Mouse (Mus musculus) hindbrain, postnatal 0 days (tissue): ENCODE measurements at regions not wholly inside any gene's neighbourhood (a gene's known extent, or its start where the extent isn't known, plus 50 kb on each side); places are given as distances from the start of the nearest gene placed in this dataset.

Source experiments
- ATAC-seq: fragments of 200-750 bp; cut with Nextera tagmentation; 2 replicates; pipeline ENCODE4 v1.8.0; 2017; ENCODE audit warnings: mild to moderate bottlenecking, moderate TSS enrichment, moderate library complexity
- DNase-seq: peaks from one replicate; pipeline ENCODE4 v3.0.0-alpha.2; 2015; ENCODE audit warnings: low spot score
- H3K27ac ChIP-seq: fragments of 300-500 bp; sonication (generic); 2 replicates; pipeline ENCODE4 v1.5.1; 2014; ENCODE audit warnings: mild to moderate bottlenecking
- H3K27me3 ChIP-seq: fragments of 300-500 bp; sonication (generic); 2 replicates; pipeline ENCODE4 v1.6.1; 2014; ENCODE audit warnings: low read length, mixed read lengths; ENCODE audit not compliant: insufficient read depth
- H3K36me3 ChIP-seq: fragments of 300-500 bp; sonication (generic); 2 replicates; pipeline ENCODE4 v1.6.1; 2014; ENCODE audit warnings: low read length, mixed read lengths; ENCODE audit not compliant: insufficient read depth
- H3K4me1 ChIP-seq: fragments of 300-500 bp; sonication (generic); 2 replicates; pipeline ENCODE4 v1.6.1; 2014; ENCODE audit warnings: antibody characterized with exemption, low read length, mixed read lengths; ENCODE audit not compliant: insufficient read depth
- H3K4me2 ChIP-seq: fragments of 300-500 bp; sonication (generic); 2 replicates; pipeline ENCODE4 v1.6.1; 2014; ENCODE audit warnings: low read depth, mild to moderate bottlenecking, low read length, moderate library complexity, mixed read lengths
- H3K4me3 ChIP-seq: fragments of 300-500 bp; sonication (generic); 2 replicates; pipeline ENCODE4 v1.5.1; 2014; ENCODE audit warnings: low read length
- H3K9ac ChIP-seq: fragments of 300-500 bp; sonication (generic); replicated peaks from 2 replicates; pipeline ENCODE4 v1.6.1; 2014; ENCODE audit warnings: mild to moderate bottlenecking, low read length, moderate library complexity, mixed read lengths
- H3K9me3 ChIP-seq: fragments of 300-500 bp; sonication (generic); 2 replicates; pipeline ENCODE4 v1.6.1; 2016; ENCODE audit warnings: low read length, mixed read lengths
- CTCF ChIP-seq: IDR thresholded peaks from 2 replicates; pipeline ENCODE4 v1.5.1; 2016; ENCODE audit warnings: antibody characterized with exemption, control low read depth, low read depth
- WGBS: fragments of 180-500 bp; shearing (Covaris S2); extraction: QIAGEN DNeasy Blood & Tissue Kit; methylation state at CpG from one replicate; pipeline ENCODE4 v1.1.7; 2014; 5-methylcytosine and 5-hydroxymethylcytosine counted together

GRCm38 (mm10) chr6:139391307-139391706, 110.5 kb downstream of the Rergl start:
- Histone ChIP-seq H3K9me3 (no peaks in the 10 kb centered on the region), H3K27me3 (no peaks in the 10 kb centered on the region), H3K27ac (no peak overlapping the region), H3K4me2 (peak overlapping the region; percentile 37; the same call in 1 of the 2 replicates), H3K9ac (no peak overlapping the region), H3K4me1 (no peaks in the 10 kb centered on the region), H3K36me3 (no peaks in the 10 kb centered on the region), H3K4me3 (no peak overlapping the region)
- TF ChIP-seq CTCF: peak; percentile 93
- ATAC-seq: peak; percentile 76
- WGBS: 5% methylated on average over 13 of the region's 13 CpGs
- DNase-seq: peak; percentile 83

- H3K4me1 ChIP-seq: no peaks in the 10 kb centered on the region
- H3K27ac ChIP-seq: no peak overlapping the region
- H3K9me3 ChIP-seq: no peaks in the 10 kb centered on the region
- H3K4me3 ChIP-seq: no peak overlapping the region
- no peaks in the 10 kb centered on the region for H3K27me3 ChIP-seq
- no peak for ATAC-seq
- no peak for TF ChIP-seq CTCF
- 91% methylated on average over 2 of the region's 2 CpGs for WGBS
- no peak overlapping the region for H3K4me2 ChIP-seq
- no peaks in the 10 kb centered on the region for H3K36me3 ChIP-seq
- H3K9ac ChIP-seq: no peak overlapping the region
- no peak for DNase-seq
Observed at GRCm38 (mm10) chr6:139350939-139351338, 150.8 kb downstream of the Rergl start.

- no peak overlapping the region for H3K27ac ChIP-seq
- no peak overlapping the region for H3K9ac ChIP-seq
- TF ChIP-seq CTCF: no peak
- DNase-seq (no peak), ATAC-seq (no peak)
- no peaks in the 10 kb centered on the region for H3K9me3 ChIP-seq
- H3K4me3 ChIP-seq: no peak overlapping the region
- no peaks in the 10 kb centered on the region for H3K4me1 ChIP-seq
- H3K36me3 ChIP-seq: no peaks in the 10 kb centered on the region
- no peaks in the 10 kb centered on the region for H3K27me3 ChIP-seq
- 92% methylated on average over 7 of the region's 7 CpGs for WGBS
- H3K4me2 ChIP-seq: no peak overlapping the region
Observed at GRCm38 (mm10) chr6:139325226-139325625, 176.6 kb downstream of the Rergl start.

GRCm38 (mm10) chr6:139307651-139308050, 194.1 kb downstream of the Rergl start:
- DNase-seq: peak; percentile 46
- H3K36me3 ChIP-seq: no peaks in the 10 kb centered on the region
- H3K4me3 ChIP-seq: no peak overlapping the region
- H3K4me2 ChIP-seq: no peak overlapping the region
- ATAC-seq: peak; percentile 88
- no peak for TF ChIP-seq CTCF
- no peak overlapping the region for H3K9ac ChIP-seq
- no peaks in the 10 kb centered on the region for H3K4me1 ChIP-seq
- no peaks in the 10 kb centered on the region for H3K9me3 ChIP-seq
- H3K27me3 ChIP-seq: no peaks in the 10 kb centered on the region
- 0 out of 2 replicates have a peak overlapping the region, but pooled peaks have one; percentile 15 for H3K27ac ChIP-seq
- WGBS: 22% methylated on average over 5 of the region's 5 CpGs

- TF ChIP-seq CTCF: no peak
- Histone ChIP-seq H3K4me2 (no peak overlapping the region), H3K36me3 (no peaks in the 10 kb centered on the region), H3K27me3 (no peaks in the 10 kb centered on the region), H3K9me3 (no peaks in the 10 kb centered on the region), H3K27ac (no peak overlapping the region), H3K4me3 (no peak overlapping the region), H3K4me1 (no peaks in the 10 kb centered on the region), H3K9ac (no peak overlapping the region)
- ATAC-seq (no peak), DNase-seq (no peak)
- WGBS: 53% methylated on average over 2 of the region's 2 CpGs
Observed at GRCm38 (mm10) chr6:139304306-139304705, 197.5 kb downstream of the Rergl start.

GRCm38 (mm10) chr6:139295701-139296100, 206.1 kb downstream of the Rergl start:
- Histone ChIP-seq H3K4me1 (no peaks in the 10 kb centered on the region), H3K4me3 (no peak overlapping the region), H3K27ac (no peak overlapping the region), H3K4me2 (no peak overlapping the region), H3K9me3 (no peaks in the 10 kb centered on the region), H3K27me3 (no peaks in the 10 kb centered on the region), H3K36me3 (no peaks in the 10 kb centered on the region), H3K9ac (no peak overlapping the region)
- 32% methylated on average over 2 of the region's 2 CpGs for WGBS
- ATAC-seq (no peak), DNase-seq (no peak)
- no peak for TF ChIP-seq CTCF

GRCm38 (mm10) chr6:139279093-139279492, 222.7 kb downstream of the Rergl start:
- TF ChIP-seq CTCF: no peak
- 74% methylated on average over 4 of the region's 4 CpGs for WGBS
- Histone ChIP-seq H3K9ac (no peak overlapping the region), H3K27ac (no peak overlapping the region), H3K4me3 (no peak overlapping the region), H3K9me3 (no peaks in the 10 kb centered on the region), H3K27me3 (no peaks in the 10 kb centered on the region), H3K4me2 (no peak overlapping the region), H3K36me3 (no peaks in the 10 kb centered on the region), H3K4me1 (no peaks in the 10 kb centered on the region)
- DNase-seq: peak; percentile 11
- no peak for ATAC-seq
